Mouse (Mus musculus): ENCODE data around the gene Hipk2.

- no peak for TF ChIP-seq EP300 (optimal IDR thresholded peaks at IDR 0.05)
- TF ChIP-seq CTCF (IDR thresholded peaks at IDR 0.05; ENCODE audit: low read depth), result no peak
Observed at GRCm38 (mm10) chr6:38885132-38885531, 9.2 kb upstream of the Hipk2 start.
